Mouse (Mus musculus): Measurements from ENCODE around the gene Apon. TPM values are rescaled to one million over a fixed set of nuclear protein-coding genes. Genes with fewer than 3 reads are reported as not detected.

The Apon gene
- polyA plus RNA-seq, 1 experiment, result 0.05 TPM

- no peak overlapping the region for H3K27ac ChIP-seq (ENCODE audit: control insufficient read depth, insufficient read depth, low read depth, low read length)
- TF ChIP-seq CTCF (IDR thresholded peaks at IDR 0.05; ENCODE audit: control insufficient read depth, insufficient read depth, insufficient replicate concordance, low read depth, low read length) (no peak), POLR2A (IDR thresholded peaks at IDR 0.05; ENCODE audit: control insufficient read depth, low read depth, low read length) (no peak)
- H3K4me3 ChIP-seq (ENCODE audit: control insufficient read depth, low read depth, low read length), result no peak overlapping the region
- peaks cover 6% of the 10 kb centered on the region for H3K4me1 ChIP-seq (ENCODE audit: control insufficient read depth, insufficient read depth, low read length)
- no peaks in the 10 kb centered on the region for H3K27me3 ChIP-seq (ENCODE audit: control insufficient read depth, insufficient read depth, low read length)
- H3K36me3 ChIP-seq (ENCODE audit: control insufficient read depth, insufficient read depth, low read length), result no peaks in the 10 kb centered on the region
Measured at GRCm38 (mm10) chr10:128236321-128236720, 17.6 kb upstream of the Apon start.

GRCm38 (mm10) chr10:128237807-128238480 lies 16.0 kb upstream of the Apon start:
- no peaks in the 10 kb centered on the region for H3K27me3 ChIP-seq (ENCODE audit: control insufficient read depth, insufficient read depth, low read length)
- no peak overlapping the region for H3K4me3 ChIP-seq (ENCODE audit: control insufficient read depth, low read depth, low read length)
- no peaks in the 10 kb centered on the region; the same call in 1 of the 2 replicates for H3K36me3 ChIP-seq (ENCODE audit: control insufficient read depth, insufficient read depth, low read length)
- no peaks in the 10 kb centered on the region for H3K4me1 ChIP-seq (ENCODE audit: control insufficient read depth, insufficient read depth, low read length)
- no peak for TF ChIP-seq POLR2A (IDR thresholded peaks at IDR 0.05; ENCODE audit: control insufficient read depth, low read depth, low read length)
- TF ChIP-seq CTCF (IDR thresholded peaks at IDR 0.05; ENCODE audit: control insufficient read depth, insufficient read depth, insufficient replicate concordance, low read depth, low read length), result no peak
- no peak overlapping the region for H3K27ac ChIP-seq (ENCODE audit: control insufficient read depth, insufficient read depth, low read depth, low read length)

DNA sequence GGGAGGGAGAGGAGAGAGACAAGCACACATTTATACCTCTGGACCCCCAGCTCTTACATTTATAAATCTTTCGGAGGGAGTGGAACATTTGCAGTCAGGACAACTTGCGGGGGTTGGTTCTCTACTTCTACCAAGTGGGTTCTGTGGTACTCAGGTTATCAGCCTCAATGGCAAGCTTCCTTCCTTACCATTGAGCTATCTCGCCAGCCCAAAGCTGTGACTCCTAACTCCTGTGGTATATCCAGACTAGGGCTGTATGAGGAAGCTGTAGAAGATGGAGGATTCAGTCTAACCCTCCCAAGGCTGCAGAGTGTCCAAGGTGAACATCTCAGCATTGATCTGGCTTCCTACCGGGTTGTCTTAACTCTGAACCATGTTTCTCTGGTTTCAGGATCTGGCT lies 14.8 kb upstream of the Apon start:
- Histone ChIP-seq H3K27ac (ENCODE audit: control insufficient read depth, insufficient read depth, low read depth, low read length) (no peak overlapping the region), H3K4me1 (ENCODE audit: control insufficient read depth, insufficient read depth, low read length) (no peaks in the 10 kb centered on the region), H3K36me3 (ENCODE audit: control insufficient read depth, insufficient read depth, low read length) (peaks cover 2% of the 10 kb centered on the region), H3K27me3 (ENCODE audit: control insufficient read depth, insufficient read depth, low read length) (no peaks in the 10 kb centered on the region), H3K4me3 (ENCODE audit: control insufficient read depth, low read depth, low read length) (no peak overlapping the region)
- TF ChIP-seq POLR2A (IDR thresholded peaks at IDR 0.05; ENCODE audit: control insufficient read depth, low read depth, low read length) (no peak), CTCF (IDR thresholded peaks at IDR 0.05; ENCODE audit: control insufficient read depth, insufficient read depth, insufficient replicate concordance, low read depth, low read length) (no peak)

- no peak overlapping the region for H3K4me3 ChIP-seq (ENCODE audit: control insufficient read depth, low read depth, low read length)
- no peak overlapping the region for H3K27ac ChIP-seq (ENCODE audit: control insufficient read depth, insufficient read depth, low read depth, low read length)
- TF ChIP-seq CTCF (IDR thresholded peaks at IDR 0.05; ENCODE audit: control insufficient read depth, insufficient read depth, insufficient replicate concordance, low read depth, low read length), result no peak
- peaks cover 2% of the 10 kb centered on the region for H3K36me3 ChIP-seq (ENCODE audit: control insufficient read depth, insufficient read depth, low read length)
- no peaks in the 10 kb centered on the region for H3K4me1 ChIP-seq (ENCODE audit: control insufficient read depth, insufficient read depth, low read length)
- no peaks in the 10 kb centered on the region for H3K27me3 ChIP-seq (ENCODE audit: control insufficient read depth, insufficient read depth, low read length)
Measured at GRCm38 (mm10) chr10:128240131-128240530, 13.8 kb upstream of the Apon start.

DNA sequence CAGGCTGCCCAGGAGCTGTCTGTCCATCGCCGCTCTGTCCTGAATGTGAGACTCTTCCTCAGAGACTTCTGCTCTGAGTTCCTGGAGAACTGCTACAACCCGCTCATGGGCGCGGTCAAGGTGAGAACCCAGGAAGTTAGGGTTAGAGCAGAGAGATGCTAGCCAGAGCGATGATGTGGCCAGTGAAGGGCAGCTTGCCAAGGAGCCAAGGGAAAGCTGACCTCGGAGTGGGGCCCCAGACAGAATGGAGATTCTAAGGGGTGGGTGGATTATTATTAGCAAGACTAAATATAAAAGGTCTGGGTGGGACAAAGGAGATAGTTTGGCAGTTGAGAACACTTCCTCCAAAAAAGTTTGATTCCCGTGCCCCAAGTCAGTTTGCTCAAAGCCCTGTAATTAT lies 10.6 kb upstream of the Apon start:
- Histone ChIP-seq H3K4me3 (ENCODE audit: control insufficient read depth, low read depth, low read length) (no peak overlapping the region), H3K27ac (ENCODE audit: control insufficient read depth, insufficient read depth, low read depth, low read length) (no peak overlapping the region), H3K27me3 (ENCODE audit: control insufficient read depth, insufficient read depth, low read length) (no peaks in the 10 kb centered on the region), H3K4me1 (ENCODE audit: control insufficient read depth, insufficient read depth, low read length) (no peaks in the 10 kb centered on the region), H3K36me3 (ENCODE audit: control insufficient read depth, insufficient read depth, low read length) (peaks cover 2% of the 10 kb centered on the region)
- TF ChIP-seq POLR2A (IDR thresholded peaks at IDR 0.05; ENCODE audit: control insufficient read depth, low read depth, low read length) (no peak), CTCF (IDR thresholded peaks at IDR 0.05; ENCODE audit: control insufficient read depth, insufficient read depth, insufficient replicate concordance, low read depth, low read length) (no peak)

- Histone ChIP-seq H3K4me3 (ENCODE audit: control insufficient read depth, low read depth, low read length) (no peak overlapping the region), H3K4me1 (ENCODE audit: control insufficient read depth, insufficient read depth, low read length) (no peaks in the 10 kb centered on the region), H3K27ac (ENCODE audit: control insufficient read depth, insufficient read depth, low read depth, low read length) (no peak overlapping the region), H3K36me3 (ENCODE audit: control insufficient read depth, insufficient read depth, low read length) (peaks cover 2% of the 10 kb centered on the region), H3K27me3 (ENCODE audit: control insufficient read depth, insufficient read depth, low read length) (no peaks in the 10 kb centered on the region)
- TF ChIP-seq CTCF (IDR thresholded peaks at IDR 0.05; ENCODE audit: control insufficient read depth, insufficient read depth, insufficient replicate concordance, low read depth, low read length), result no peak
- TF ChIP-seq POLR2A (IDR thresholded peaks at IDR 0.05; ENCODE audit: control insufficient read depth, low read depth, low read length), result no peak
Measured at GRCm38 (mm10) chr10:128244121-128244520, 9.8 kb upstream of the Apon start.

DNA sequence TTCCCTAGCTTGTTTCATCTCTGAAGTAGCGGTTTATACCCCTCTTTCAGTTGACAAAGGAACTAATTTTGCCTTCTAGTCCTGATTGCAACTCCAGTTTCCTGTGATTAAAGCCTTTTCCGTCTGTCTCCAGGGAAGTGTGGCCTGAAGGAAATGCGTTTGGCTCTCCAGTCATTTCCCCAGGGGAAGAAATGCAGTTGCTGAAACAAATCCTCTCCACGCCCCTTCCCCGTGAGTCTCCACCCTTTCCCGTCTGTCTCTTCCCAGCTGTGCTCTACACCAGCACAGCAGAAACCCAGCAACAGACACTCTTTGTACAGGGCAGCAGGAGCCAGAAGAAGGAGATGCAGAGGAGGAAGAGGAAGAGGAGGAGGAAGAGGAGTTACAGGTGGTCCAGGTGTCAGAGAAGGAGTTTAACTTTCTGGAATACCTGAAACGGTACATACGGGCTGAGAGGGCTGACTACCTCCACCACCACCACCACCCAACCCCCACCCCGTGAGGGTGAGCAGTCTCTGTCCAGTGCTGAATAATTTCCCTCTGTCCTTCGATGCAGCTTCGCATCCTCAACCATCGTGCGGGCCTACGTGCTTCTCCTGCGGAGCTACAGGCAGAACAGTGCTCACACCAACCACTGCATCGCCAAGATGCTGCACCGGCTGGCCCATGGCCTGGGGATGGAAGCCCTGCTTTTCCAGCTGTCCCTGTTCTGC lies 6.7 kb upstream of the Apon start:
- TF ChIP-seq POLR2A (IDR thresholded peaks at IDR 0.05; ENCODE audit: control insufficient read depth, low read depth, low read length), result no peak
- no peak for TF ChIP-seq CTCF (IDR thresholded peaks at IDR 0.05; ENCODE audit: control insufficient read depth, insufficient read depth, insufficient replicate concordance, low read depth, low read length)
- Histone ChIP-seq H3K4me1 (ENCODE audit: control insufficient read depth, insufficient read depth, low read length) (no peaks in the 10 kb centered on the region), H3K36me3 (ENCODE audit: control insufficient read depth, insufficient read depth, low read length) (peaks cover 4% of the 10 kb centered on the region), H3K27ac (ENCODE audit: control insufficient read depth, insufficient read depth, low read depth, low read length) (no peak overlapping the region), H3K27me3 (ENCODE audit: control insufficient read depth, insufficient read depth, low read length) (no peaks in the 10 kb centered on the region), H3K4me3 (ENCODE audit: control insufficient read depth, low read depth, low read length) (no peak overlapping the region)

Data from testis, adult 2 months (tissue).